Mouse (Mus musculus) myocyte (in vitro differentiated cells): ENCODE results near the gene Rpl37.

Experiments used
- CEBPB ChIP-seq: IDR thresholded peaks from 2 replicates; pipeline ENCODE4 v1.6.1; 2011; ENCODE audit warnings: mild to moderate bottlenecking, moderate library complexity; ENCODE audit not compliant: poor library complexity, insufficient read depth, severe bottlenecking
- E2F4 ChIP-seq: IDR thresholded peaks from one replicate; pipeline ENCODE4 v1.6.1; 2011; ENCODE audit warnings: mild to moderate bottlenecking, control low read depth, moderate library complexity; ENCODE audit not compliant: insufficient read depth
- MAX ChIP-seq: IDR thresholded peaks from one replicate; pipeline ENCODE4 v1.6.1; 2011; ENCODE audit warnings: low read depth, mild to moderate bottlenecking, control low read depth
- MYOD1 ChIP-seq, 3 experiments: IDR thresholded peaks; one replicate each; pipeline ENCODE4 v1.6.1; 2011; ENCODE audit warnings: control low read depth in 2 of 3, low read depth in 2 of 3, mild to moderate bottlenecking in 2 of 3, moderate library complexity in 1 of 3; ENCODE audit not compliant: insufficient read length in 2 of 3, control insufficient read depth in 1 of 3
- MYOG ChIP-seq, 3 experiments: IDR thresholded peaks; one replicate each; pipeline ENCODE4 v1.6.1; 2011; ENCODE audit warnings: control low read depth in 2 of 3, low read depth in 2 of 3, mild to moderate bottlenecking in 2 of 3; ENCODE audit not compliant: insufficient read length in 2 of 3, control insufficient read depth in 1 of 3, insufficient read depth in 1 of 3
- POLR2A ChIP-seq: IDR thresholded peaks from one replicate; pipeline ENCODE4 v1.6.1; 2011; ENCODE audit warnings: low read depth, mild to moderate bottlenecking, control low read depth, moderate library complexity; ENCODE audit not compliant: insufficient read length
- POLR2AphosphoS2 ChIP-seq: IDR thresholded peaks from one replicate; pipeline ENCODE4 v1.6.1; 2011; ENCODE audit warnings: low read depth, control low read depth; ENCODE audit not compliant: insufficient read length
- SRF ChIP-seq: IDR thresholded peaks from one replicate; pipeline ENCODE4 v1.6.1; 2011; ENCODE audit warnings: low read depth; ENCODE audit not compliant: control insufficient read depth, insufficient read length
- TCF12 ChIP-seq: IDR thresholded peaks from one replicate; pipeline ENCODE4 v1.6.1; 2011; ENCODE audit warnings: mild to moderate bottlenecking, control low read depth; ENCODE audit not compliant: poor library complexity, insufficient read depth, severe bottlenecking
- TCF3 ChIP-seq: IDR thresholded peaks from one replicate; pipeline ENCODE4 v1.6.1; 2011; ENCODE audit warnings: low read depth, control low read depth; ENCODE audit not compliant: insufficient read length
- USF1 ChIP-seq: IDR thresholded peaks from one replicate; pipeline ENCODE4 v1.6.1; 2011; ENCODE audit warnings: low read depth, mild to moderate bottlenecking, control low read depth, moderate library complexity

GRCm38 (mm10) chr15:5156355-5156754, 39.9 kb downstream of the Rpl37 start:
- TF ChIP-seq E2F4 (no peak), POLR2A (no peak), TCF12 (no peak), TCF3 (no peak), USF1 (no peak), SRF (no peak), CEBPB (no peak), MYOG (IDR thresholded peaks at IDR 0.05; ENCODE audit: control insufficient read depth in 1 of 3, insufficient read depth in 1 of 3, insufficient read length in 2 of 3, low read depth in 2 of 3) (no peak), POLR2AphosphoS2 (no peak), MAX (no peak), MYOD1 (IDR thresholded peaks at IDR 0.05; ENCODE audit: control insufficient read depth in 1 of 3, insufficient read length in 2 of 3, low read depth in 2 of 3) (no peak)
